Mouse (Mus musculus) cerebellum, adult 2 months (tissue): ENCODE measurements around the gene Cipc.

Experiments
- CTCF ChIP-seq: fragments of 200-500 bp; IDR thresholded peaks from 2 replicates; pipeline ENCODE4 v1.5.1; 2011; ENCODE audit warnings: low read depth, mild to moderate bottlenecking, control low read depth, low read length, moderate library complexity, borderline replicate concordance; ENCODE audit not compliant: insufficient read depth
- POLR2A ChIP-seq: fragments of 200-500 bp; IDR thresholded peaks from 2 replicates; pipeline ENCODE4 v1.6.1; 2011; ENCODE audit warnings: low read length, control low read depth, borderline replicate concordance; ENCODE audit not compliant: insufficient read depth

DNA sequence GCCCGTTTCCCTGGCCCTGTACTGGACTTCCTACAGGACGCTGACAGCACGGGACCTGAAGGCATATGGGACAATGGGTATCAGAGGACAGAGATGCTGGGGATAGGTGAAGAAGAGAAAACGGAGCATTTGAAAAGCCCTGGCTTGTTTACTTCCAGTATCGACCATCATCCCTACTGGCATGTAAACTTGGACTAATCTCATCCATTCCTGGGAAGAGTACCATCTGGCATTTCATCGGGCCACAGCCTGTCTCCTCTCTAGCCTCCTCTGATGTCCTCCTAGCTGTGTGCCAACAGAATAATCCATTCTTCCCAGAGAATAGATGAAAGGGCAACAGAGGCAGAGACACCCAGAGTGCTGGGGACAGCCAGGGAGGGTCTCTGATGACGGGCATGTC, 31.2 kb upstream of the Cipc start:
- TF ChIP-seq CTCF (no peak), POLR2A (0 out of 2 replicates have a peak, but pooled peaks have one; percentile 21)
